Mouse (Mus musculus) bone marrow macrophage, adult 2 months (primary cell): Measurements from ENCODE around the gene Aagab.

Experiments used
- CTCF ChIP-seq: IDR thresholded peaks from 2 replicates; pipeline ENCODE4 v1.5.1; 2012; ENCODE audit warnings: low read depth, mild to moderate bottlenecking, low read length, moderate library complexity
- POLR2A ChIP-seq: IDR thresholded peaks from 2 replicates; pipeline ENCODE4 v1.6.1; 2012; ENCODE audit warnings: mild to moderate bottlenecking, low read depth, low read length, borderline replicate concordance

DNA sequence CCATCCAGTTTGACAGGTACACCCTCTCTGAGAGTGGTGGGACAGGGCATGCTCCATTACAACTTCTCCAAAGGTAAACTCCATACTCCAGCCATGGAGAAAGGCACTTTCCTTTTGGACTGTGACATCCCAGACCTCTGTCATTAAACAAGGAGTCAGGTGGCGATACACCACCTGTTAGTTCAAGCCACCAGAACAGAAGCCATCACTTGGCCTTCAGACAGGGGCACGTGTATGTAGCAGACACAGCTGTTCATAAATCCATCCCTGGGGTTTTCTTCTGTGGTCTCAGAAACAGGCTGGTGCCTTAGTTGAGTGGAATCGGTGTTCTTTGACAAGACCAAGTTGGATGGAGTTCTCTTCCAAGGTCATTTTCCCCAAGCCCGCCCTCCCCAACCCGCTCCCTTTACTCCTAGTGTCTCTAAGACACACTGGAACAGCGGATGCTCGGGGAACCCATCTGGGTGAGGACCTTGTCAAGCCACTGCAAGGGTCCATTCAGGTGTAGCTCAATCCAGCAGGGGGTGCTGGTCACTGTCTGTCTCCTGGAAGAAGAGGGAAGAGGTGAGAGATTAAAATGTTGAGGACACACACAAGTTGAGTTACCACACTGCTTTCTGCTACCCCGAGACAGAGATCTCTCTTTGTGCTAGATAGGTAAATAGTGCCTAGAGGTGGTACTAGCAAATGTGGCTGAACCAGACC is 47.5 kb downstream of the Aagab start:
- TF ChIP-seq CTCF: 0 out of 2 replicates have a peak, but pooled peaks have one; percentile 32
- no peak for TF ChIP-seq POLR2A
